Mouse (Mus musculus) gastrocnemius, adult 8-10 months (tissue): Measurements from ENCODE around the gene Syne1. TPM values are rescaled to one million over a fixed set of nuclear protein-coding genes. Genes with fewer than 3 reads are reported as not detected.

Source experiments
- DNase-seq, 2 experiments: peaks; one replicate each; pipeline ENCODE4 v3.0.0; 2022; ENCODE audit warnings: low spot score in 2 of 2
- total RNA-seq, 4 experiments: library from RNA; stranded (reverse); gene quantifications; 2 replicates each; pipeline ENCODE4 v1.2.4; 2022

Gene Syne1
- total RNA-seq, 4 experiments from 2014 or later, result 46.7 to 73.1 (median 66.3) TPM

DNA sequence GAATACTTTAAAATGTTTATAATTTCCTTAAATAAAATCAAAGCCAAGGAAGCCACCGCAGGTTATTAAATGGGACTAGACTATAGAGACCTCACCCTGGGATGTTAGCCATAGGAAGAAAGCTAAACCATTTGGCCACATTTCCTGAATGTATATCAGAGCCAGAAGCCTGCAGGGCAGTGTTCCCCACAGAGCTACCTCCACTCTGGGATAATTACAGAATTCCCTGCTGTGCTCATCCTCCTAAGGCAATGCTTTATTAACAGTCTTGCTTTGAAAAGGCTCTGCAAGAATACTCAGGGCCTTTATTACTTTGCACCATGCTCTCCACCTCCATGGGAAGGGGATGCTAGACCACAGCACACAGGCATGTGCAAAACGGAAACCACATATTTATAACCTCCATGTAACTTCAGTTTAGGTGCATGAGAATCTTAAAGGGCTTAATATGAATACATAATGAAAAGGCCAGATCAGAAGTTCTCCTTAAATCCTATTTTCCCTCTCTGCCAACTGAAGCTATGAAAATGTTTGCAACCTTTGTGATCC lies 111.4 kb downstream of the Syne1 start:
- DNase-seq, result no peak

DNA sequence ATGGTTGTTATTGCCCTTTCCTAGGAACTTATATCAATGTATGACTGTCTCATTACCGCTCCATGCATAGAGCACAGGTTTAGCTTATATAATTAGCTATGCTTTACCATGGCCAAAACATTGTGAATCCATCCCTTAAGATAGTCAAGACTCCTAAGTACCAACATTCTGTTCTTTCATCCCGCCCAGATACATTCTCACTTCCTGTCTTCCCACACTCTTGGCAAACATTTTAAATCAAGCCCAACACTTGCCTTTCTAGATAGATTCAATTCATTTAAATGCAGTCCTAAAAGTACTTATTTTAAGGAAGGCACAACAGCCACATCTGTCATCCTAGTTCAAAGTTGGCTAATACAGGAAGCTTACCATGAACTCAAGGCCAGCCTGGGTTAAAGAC lies 113.5 kb downstream of the Syne1 start:
- DNase-seq, result no peak

DNA sequence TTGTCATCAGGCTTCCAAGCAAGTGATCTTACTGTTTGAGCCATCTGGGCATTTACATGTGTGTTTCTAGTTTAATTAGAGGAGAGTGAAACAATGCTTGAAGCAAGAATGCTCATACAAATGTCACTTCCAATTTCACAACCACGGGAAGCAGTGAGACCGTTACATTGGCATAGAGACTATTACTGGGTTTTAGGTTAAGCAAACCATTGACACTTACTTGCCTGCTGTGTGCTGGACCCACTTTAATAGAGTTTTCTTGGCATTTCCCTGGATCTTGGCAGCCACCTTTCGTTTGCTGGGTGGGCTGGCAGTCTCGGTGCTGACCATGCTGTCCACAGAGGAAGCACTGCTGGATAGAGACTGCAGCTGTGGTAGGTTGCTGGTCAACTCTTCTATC lies 127.3 kb downstream of the Syne1 start:
- DNase-seq, result no peak

DNA sequence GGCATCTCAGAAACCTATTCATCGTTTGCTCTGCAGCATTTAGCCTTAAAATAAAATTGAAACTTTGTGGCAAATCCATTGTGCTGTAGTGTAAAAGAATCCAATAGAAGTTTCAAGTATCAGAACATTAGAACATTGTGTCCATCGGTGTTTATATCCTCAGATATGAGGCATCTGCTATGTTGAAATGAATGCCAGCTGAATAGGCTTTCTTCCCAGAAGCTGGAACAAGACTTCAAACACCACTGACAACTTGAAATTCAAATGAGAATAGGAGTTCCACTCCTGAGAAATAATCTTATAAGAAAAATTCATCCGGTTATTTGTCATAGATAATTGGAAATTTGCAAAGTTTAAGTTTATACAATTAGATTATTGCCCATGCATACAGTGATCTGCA lies 135.6 kb downstream of the Syne1 start:
- DNase-seq, result no peak

DNA sequence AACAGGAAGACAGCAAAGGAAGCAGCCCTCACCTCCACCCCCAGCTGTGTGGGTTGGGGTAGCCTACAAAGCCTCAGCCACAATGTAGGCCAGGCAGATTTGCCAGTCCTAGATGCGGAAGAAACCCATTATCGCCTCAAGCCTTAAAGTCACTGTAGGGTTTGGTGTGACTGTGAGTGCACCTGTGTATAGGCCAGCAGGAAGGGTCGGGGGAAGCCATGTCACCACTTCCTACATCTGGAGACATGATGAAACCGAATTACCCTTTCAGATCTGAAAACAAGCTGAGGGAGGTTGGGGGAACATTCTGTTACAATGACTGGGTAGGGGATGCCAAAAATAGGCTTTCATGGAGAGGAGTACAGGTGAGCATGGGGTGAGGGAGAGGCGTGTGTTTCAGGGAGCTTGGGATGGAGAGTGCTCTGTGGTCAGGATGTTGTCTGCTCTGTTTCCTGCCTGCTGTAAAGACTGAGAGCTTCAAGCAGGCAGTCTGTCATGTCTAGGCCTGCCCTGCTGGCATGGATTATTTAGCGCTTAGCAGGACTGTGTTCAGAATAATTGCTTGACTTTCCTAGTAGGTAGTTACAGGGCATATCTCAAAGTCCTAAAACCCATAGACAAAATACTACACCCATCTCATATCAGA lies 167.0 kb downstream of the Syne1 start:
- DNase-seq, result no peak

DNA sequence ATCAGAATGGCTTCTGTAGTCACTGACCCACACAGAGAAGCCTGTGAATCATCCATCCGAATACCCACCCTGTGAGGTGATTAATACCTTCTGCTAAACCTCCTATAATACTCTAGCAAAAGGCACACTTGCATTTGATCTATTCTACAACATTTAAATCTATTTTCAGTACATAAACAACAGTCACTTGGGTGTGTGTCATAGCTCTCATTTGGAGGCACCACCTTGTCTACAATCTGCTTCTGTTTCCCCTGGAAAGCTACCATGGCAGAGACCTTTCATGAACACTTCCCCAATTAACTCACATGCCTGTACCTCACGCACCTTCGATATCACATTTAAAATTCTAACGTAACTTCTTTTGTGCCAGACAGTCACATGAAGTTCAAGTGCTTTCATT lies 169.7 kb downstream of the Syne1 start:
- no peak for DNase-seq

DNA sequence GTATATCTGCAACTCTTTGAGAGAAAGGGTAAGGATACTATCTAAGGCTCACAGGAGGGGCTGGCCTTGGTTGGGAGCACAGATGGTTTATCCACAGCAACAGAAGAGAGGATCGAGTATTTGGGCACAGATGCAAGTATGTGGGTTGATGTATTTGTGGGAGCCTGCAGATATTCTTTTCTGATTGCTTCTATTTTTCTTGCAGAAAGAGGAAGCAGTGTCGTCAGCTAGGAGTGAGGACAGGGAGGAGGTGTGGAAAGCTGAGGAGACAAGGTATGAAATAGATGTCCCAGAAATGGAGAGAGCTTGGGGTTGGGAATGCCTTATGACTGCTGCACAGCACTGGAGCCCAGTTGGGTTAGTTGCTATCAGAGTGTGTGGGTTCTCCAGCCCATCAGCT lies 172.3 kb downstream of the Syne1 start:
- no peak for DNase-seq

DNA sequence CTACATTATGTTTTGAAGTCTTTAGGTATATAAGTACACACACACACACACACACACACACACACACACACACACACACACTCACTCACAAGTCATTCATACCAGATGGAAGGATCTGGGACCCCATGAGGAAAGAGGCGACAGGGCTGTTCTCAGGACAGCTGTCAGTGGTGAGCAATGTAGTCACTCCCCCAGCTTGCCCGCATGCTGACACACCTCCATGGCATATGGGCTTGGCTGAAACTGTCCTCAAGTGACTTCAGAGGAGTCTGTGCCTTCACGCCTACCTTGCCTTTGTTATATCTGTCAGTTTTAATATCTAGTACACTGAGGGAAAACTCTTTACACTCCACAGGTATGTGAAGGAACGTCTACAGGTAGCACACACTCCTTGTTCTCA lies 181.7 kb downstream of the Syne1 start:
- no peak for DNase-seq

DNA sequence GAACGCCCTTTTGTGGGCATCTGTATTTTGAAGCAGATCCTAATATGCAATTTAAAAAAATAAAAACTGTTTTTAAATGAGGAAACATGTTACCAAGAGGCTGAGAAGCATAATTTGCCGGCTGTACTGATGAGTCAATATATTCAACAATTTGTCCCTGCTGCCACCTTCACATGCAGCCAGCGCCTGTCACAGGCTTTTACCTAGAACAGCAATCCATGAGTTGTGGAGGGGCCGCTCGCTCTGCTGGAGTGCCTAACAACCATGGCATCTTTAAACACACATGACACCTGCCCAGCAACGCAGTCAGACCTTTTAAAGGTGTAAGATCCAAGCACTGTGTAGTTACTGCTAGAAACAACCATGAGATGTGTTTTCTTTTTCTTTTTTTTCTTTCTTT lies 183.0 kb downstream of the Syne1 start:
- no peak for DNase-seq

DNA sequence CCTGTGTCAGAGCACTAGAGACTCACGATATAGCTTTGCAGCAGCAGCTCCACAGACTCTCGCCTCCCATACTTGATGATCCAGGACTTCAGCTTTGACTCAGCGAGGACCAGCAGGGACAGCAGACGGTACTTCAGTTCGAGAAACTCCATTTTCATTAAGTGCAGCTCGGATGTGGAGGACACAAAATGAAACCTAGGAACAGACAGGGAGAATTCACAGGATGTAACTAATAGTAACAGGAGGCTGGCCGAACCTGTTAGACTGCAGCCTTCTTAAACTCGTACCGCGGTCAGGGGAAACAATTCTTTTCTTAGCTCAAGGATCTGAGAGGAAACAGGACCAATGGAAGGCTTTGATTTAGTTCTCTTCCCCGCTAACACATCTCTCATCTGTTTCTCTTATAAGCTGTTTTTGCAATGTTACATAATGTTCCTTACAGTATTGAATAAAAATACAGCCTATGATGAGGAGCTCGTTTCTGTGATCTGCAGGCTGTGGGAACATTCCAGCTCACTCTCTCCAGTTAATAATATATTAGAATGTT lies 183.7 kb downstream of the Syne1 start:
- DNase-seq, result no peak

DNA sequence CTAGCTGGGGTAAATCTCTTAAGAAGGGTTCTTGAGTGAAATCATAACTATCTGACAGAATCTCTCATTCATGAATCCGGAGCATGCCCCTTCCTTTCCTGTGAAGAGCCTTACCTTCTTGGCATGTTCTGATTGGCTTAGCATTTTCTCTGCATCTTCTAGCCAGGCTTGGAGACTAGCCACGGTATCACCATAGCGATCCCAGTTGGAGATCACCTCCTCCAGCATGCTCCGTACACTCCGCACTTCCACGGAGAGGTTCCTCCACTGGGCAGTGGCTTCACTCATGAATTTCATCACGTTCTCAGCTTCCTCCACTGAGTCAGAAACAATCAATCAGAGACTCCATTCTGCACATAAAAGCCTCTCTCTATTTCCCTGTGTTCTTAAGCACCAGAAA lies 190.7 kb downstream of the Syne1 start:
- no peak for DNase-seq

DNA sequence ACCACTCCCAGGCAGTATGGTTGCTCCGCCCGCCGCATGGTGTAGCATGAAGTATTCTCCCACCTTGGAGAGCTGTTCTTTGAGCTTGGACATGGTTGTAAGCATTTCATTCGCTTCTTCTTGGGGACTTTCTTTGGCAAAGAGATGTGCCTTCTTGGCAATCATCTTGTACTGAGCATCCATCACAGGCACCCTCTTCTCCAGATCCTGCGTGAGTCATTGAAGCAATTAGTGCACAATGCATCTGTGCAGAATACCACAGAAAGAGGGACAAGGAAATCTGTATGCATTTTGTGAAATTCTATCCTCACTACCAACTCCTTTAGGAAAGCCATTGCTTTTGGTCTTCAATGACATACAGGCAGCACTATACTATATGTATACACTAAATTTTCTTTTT lies 194.7 kb downstream of the Syne1 start:
- no peak for DNase-seq

DNA sequence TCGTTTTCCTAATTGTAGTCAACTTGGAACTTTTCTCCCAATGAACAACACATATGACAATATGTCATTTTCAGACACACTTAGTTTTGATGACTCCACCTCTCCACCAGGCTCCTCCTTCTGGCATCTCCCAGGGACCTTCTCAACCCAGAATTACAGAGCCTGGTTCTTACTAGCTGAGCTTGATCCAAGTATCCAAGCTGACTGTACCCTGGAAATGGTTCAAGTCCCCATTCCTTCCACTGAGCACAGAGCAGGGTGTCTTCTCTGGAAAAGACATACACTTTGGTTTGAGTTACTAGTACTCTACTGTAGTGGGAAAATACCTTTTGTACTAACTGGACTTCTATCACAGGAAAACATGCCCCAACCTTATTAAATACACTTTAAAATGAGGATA lies 197.9 kb downstream of the Syne1 start:
- DNase-seq, result no peak

DNA sequence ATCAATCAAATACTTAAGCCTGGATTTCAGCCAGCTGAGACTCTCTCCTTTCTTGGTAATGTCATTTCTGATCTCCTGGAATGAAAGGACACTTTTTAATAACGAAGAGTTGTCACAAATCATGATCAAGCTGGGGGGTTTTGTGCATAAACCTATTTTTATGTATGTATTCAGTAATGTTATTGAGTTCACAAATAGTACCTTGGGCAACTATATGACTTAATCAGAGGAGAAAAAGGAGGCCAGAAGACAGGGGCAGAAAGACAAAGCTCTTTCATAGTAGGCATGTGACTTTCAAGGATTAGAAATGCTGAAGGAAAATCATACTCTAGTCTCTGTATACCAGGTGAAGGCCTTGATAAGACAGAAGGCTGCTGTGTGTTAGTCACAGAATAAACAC lies 204.4 kb downstream of the Syne1 start:
- DNase-seq, result no peak

DNA sequence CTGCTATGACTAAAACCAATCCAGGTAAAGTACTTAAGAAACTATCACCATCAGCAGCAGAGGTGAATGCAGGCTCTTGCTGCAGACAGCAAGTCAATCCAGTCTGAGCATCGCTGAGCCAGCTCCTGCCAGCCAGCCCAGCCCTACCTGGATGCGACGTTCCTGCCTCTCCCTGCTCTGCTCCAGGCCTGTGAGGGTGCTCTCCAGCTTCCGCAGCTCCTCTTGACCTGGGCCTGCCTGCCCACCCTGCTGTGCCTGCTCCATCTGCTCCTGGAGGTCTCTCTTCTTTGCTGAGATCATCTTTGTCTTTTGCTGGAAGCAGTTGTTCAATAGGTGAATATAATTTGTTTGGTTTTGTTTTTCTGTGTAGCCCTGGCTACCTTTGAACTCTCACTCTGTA lies 208.1 kb downstream of the Syne1 start:
- no peak for DNase-seq

DNA sequence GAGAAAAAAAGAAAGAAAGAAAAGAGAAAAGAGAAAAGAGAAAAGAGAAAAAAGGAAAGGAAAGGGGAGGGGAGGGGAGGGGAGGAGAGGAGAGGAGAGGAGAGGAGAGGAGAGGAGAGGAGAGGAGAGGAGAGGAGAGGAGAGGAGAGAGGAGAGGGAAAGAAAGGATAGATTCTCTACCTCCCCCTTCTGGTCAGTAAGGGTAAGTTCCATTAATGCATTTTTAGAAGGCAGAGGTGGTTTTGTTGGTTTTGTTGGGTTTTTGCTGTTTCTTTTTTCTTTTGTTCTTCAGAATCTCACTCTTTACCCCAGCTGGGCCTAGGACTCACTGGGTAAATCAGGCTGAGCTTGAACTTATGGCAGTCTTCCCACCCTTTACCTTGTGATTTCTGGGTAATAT lies 214.9 kb downstream of the Syne1 start:
- DNase-seq, result no peak

DNA sequence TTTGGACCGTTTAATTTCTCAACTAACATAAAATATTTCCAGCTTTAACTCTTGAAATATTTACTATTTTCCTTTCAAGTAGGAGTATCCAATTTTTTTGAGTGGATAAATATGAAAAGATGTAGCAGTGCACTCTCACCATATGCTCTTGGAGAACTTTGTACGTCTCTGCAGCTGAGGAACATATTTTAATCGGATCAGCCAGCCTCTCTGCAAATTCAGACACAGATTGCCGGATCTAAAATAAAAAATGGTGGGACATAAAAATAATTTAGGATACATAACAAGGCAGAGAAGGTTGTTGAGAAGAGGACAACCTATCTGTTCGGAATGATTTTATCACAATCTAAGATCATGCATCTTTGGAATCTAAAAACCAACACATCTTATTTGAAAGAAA lies 218.5 kb downstream of the Syne1 start:
- no peak for DNase-seq

DNA sequence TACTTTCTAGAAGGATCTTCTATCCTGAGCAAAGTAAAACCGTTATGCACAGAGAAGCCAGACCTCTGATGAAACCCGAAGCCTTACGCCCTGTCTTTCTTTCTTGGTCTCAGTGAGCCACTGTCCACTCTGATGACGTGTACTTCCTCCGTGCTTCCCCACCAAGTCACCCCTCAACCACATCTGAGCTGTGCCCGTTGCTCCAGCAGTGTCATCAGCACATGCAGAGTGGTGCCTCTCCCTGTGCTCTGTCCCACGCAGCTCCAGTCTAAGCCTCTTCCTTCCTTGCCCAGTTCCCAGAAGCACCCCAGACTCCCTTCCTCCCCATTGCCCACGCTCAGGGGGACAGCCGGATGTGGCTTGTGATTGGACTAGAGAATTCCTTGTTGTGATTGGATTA lies 224.6 kb downstream of the Syne1 start:
- no peak for DNase-seq

DNA sequence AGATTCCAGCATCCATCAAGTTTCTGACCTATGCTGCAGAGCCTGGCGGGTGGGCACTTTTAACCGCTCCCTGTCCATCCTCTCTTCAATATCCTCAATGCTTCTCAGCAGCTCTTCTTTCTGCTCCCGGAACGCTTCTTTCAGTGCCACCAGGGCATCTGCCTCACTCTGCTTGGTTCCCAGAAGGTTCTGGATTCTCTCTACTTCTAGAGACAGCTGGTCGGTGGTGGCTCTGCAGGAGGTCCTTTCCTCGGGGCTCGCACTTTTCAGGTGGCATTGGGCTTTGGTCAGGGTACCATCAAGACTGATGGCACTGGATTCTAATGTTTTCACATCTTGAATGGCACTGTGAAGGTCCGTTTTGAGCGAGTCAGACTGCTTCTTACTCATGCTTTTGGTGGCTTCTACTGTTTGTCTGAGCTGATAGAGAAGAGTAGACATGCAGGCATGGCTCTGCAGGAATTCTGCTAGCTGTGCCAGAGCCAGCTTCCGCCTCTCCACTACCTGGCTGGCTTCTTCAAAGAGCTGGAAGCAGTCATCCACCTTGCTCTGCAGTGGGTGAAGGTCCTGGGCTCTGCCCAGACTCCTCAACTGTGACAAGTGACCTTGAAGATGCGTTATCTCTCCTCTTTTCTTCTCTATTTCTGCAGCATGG lies 227.4 kb downstream of the Syne1 start:
- DNase-seq, result no peak

DNA sequence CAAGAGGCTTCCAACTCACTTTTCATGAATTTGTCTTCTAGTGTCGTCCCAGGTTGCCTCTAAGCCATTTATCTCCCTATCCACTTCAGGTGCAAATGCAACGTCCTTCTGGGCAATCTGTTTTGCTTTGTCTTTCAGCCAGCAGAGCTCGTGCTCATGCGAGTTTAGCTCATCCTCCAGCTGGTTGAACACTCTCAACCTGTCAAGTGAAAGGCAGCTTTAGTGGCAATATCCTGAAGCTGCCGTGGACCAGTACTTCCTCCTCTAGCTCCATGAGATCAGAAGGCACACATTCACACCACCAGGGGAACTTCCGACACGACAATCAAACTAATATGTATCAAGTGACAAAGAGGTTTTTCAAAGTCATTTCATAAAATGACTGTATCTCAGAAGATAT lies 228.7 kb downstream of the Syne1 start:
- DNase-seq, result no peak

DNA sequence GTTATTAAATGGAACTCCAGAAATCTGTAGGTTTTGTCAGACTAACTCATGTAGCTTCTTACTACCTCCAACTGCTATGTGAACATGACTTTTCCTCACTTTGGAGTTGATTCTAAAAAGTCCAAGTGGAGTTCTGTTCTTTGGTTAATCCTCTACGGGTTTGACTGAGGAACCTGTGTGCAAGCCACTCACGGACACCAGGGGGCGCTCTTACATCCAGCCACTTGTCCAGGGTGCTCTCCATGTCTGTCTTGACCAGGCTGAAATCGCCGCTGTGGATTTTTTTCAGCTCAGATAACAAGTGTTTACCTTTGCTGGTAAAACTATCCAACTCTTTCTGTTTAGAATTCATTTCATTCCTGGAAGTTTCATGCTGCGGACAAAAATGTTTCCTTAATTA lies 233.7 kb downstream of the Syne1 start:
- peak; percentile 45 to 64 for DNase-seq

DNA sequence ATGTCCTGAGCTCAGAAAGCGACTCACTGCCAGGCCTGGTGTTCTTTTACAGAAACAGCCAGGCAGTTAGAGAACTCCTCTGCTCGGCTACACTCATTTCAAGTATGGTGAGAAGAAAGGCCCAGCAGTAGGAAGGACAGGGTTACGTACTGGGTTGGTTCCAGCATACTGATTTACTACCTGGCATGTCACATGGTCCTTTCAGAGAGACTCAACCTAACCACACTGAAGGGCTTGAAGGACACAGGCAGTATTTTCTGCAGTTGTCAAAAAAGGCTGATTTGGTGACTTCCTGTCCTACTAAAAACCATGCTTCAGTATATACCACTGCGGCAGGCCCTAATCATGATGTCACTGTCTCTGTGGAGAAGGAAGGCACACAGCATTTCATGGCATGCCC lies 238.8 kb downstream of the Syne1 start:
- DNase-seq, result no peak
